Mouse (Mus musculus): Measurements from ENCODE around the gene Nrip1. TPM values are rescaled to one million over a fixed set of nuclear protein-coding genes. Genes with fewer than 3 reads are reported as not detected.
A peak's percentile ranks its signal among the peaks of the same experiment; 100 is the strongest.

Gene Nrip1
- total and polyA plus RNA-seq, 2 experiments from 2014 or later = 29.5 to 33.7 TPM

GRCm38 (mm10) chr16:76295322-76295721 is 78.3 kb downstream of the Nrip1 start:
- Histone ChIP-seq H3K9ac (replicated peaks; ENCODE audit: low read length, poor library complexity, severe bottlenecking) (no peak overlapping the region), H3K36me3 (ENCODE audit: insufficient read depth, low read length) (peaks cover 28% of the 10 kb centered on the region), H3K4me3 (ENCODE audit: low read depth, low read length) (no peak overlapping the region), H3K4me2 (ENCODE audit: low read depth, low read length, poor library complexity, severe bottlenecking) (no peak overlapping the region), H3K27ac (ENCODE audit: low read depth, low read length) (no peak overlapping the region), H3K27me3 (ENCODE audit: insufficient read depth, low read length) (no peaks in the 10 kb centered on the region), H3K4me1 (ENCODE audit: insufficient read depth, low read length) (no peaks in the 10 kb centered on the region; the same call in 1 of the 2 replicates), H3K9me3 (ENCODE audit: low read length) (no peaks in the 10 kb centered on the region)
- WGBS = 51% methylated on average over 14 of the region's 14 CpGs
- ATAC-seq (ENCODE audit: low FRiP score) = 0 out of 2 replicates have a peak, but pooled peaks have one; percentile 47
- peak; percentile 34 for DNase-seq (ENCODE audit: low spot score)
- TF ChIP-seq CTCF (IDR thresholded peaks at IDR 0.05) = no peak

GRCm38 (mm10) chr16:76294550-76294949 is 79.1 kb downstream of the Nrip1 start:
- no peak overlapping the region for H3K27ac ChIP-seq (ENCODE audit: low read depth, low read length)

DNA sequence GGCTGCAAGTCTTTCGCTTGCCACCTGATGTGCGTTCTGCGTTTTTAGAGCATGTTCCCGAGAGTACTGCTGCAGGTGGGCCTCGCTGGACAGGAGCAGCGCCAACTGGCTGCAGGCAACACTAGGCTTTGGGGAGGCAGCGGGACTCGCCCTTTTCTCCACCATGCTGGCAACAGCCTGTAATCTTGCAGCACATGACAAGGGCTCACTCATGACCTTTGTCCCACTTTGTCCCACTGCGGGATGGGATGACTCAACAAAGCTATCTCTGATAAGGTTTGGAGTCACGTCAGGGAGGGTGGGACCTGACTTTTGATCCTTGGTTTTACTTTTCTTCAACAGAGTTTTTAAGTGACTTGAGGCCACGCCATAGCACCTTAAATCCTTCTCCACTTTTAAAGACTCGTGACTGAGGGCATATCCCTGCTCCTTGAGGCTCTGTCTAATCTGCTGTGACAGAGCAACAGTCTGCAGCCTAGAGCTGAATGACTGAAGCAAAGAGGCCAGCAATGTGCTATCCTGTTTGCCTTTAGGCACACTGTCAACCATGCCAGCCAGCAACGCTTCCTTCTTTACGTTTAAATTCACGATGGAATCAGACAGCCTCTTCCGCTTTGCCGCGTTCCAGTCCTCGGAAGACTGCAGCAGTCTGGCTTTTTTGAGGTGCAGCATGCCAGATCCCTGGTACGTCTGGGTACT is 79.7 kb downstream of the Nrip1 start:
- 86% methylated on average over 20 of the region's 20 CpGs for WGBS
- no peak for ATAC-seq (ENCODE audit: low FRiP score)
- Histone ChIP-seq H3K4me2 (ENCODE audit: low read depth, low read length, poor library complexity, severe bottlenecking) (no peak overlapping the region), H3K4me3 (ENCODE audit: low read depth, low read length) (no peak overlapping the region), H3K36me3 (ENCODE audit: insufficient read depth, low read length) (peaks cover 28% of the 10 kb centered on the region), H3K9me3 (ENCODE audit: low read length) (no peaks in the 10 kb centered on the region), H3K9ac (replicated peaks; ENCODE audit: low read length, poor library complexity, severe bottlenecking) (no peak overlapping the region), H3K4me1 (ENCODE audit: insufficient read depth, low read length) (no peaks in the 10 kb centered on the region; the same call in 1 of the 2 replicates), H3K27ac (ENCODE audit: low read depth, low read length) (no peak overlapping the region), H3K27me3 (ENCODE audit: insufficient read depth, low read length) (no peaks in the 10 kb centered on the region)
- DNase-seq (ENCODE audit: low spot score) = no peak
- no peak for TF ChIP-seq CTCF (IDR thresholded peaks at IDR 0.05)

More at GRCm38 (mm10) chr16:76294550-76294949, 79.1 kb downstream of the Nrip1 start:
- no peak for ATAC-seq (ENCODE audit: low FRiP score)
- Histone ChIP-seq H3K27me3 (ENCODE audit: insufficient read depth, low read length) (no peaks in the 10 kb centered on the region), H3K4me2 (ENCODE audit: low read depth, low read length, poor library complexity, severe bottlenecking) (no peak overlapping the region), H3K36me3 (ENCODE audit: insufficient read depth, low read length) (peaks cover 28% of the 10 kb centered on the region), H3K4me1 (ENCODE audit: insufficient read depth, low read length) (no peaks in the 10 kb centered on the region; the same call in 1 of the 2 replicates), H3K4me3 (ENCODE audit: low read depth, low read length) (no peak overlapping the region), H3K9me3 (ENCODE audit: low read length) (no peaks in the 10 kb centered on the region), H3K9ac (replicated peaks; ENCODE audit: low read length, poor library complexity, severe bottlenecking) (no peak overlapping the region)
- no peak for TF ChIP-seq CTCF (IDR thresholded peaks at IDR 0.05)
- DNase-seq (ENCODE audit: low spot score) = no peak
- WGBS = 87% methylated on average over 15 of the region's 15 CpGs

DNA sequence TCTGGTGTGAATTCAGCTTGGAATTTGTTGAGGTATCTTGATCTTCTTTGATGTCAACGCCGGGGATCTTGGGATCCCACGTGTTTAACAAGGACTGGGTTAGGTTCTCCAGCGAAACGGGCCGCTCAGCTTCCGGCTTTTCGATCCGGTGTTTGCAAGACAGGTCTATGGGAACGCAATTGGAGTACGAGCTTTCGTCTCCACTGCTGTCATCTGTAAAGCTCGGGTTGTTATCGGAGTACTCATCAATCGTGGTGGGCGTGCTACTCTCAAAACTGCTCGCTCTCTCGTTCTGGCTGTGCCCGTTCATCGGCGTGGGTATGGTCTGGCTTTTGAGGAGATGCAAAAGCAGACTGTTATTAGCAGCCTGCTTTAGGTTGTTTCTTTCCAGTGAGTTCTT is 80.5 kb downstream of the Nrip1 start:
- Histone ChIP-seq H3K4me3 (ENCODE audit: low read depth, low read length) (no peak overlapping the region), H3K27me3 (ENCODE audit: insufficient read depth, low read length) (no peaks in the 10 kb centered on the region), H3K36me3 (ENCODE audit: insufficient read depth, low read length) (peaks cover 28% of the 10 kb centered on the region), H3K9ac (replicated peaks; ENCODE audit: low read length, poor library complexity, severe bottlenecking) (no peak overlapping the region), H3K4me2 (ENCODE audit: low read depth, low read length, poor library complexity, severe bottlenecking) (no peak overlapping the region), H3K9me3 (ENCODE audit: low read length) (no peaks in the 10 kb centered on the region), H3K4me1 (ENCODE audit: insufficient read depth, low read length) (no peaks in the 10 kb centered on the region; the same call in 1 of the 2 replicates), H3K27ac (ENCODE audit: low read depth, low read length) (no peak overlapping the region)
- ATAC-seq (ENCODE audit: low FRiP score) (no peak), DNase-seq (ENCODE audit: low spot score) (no peak)
- 96% methylated on average over 21 of the region's 21 CpGs for WGBS
- no peak for TF ChIP-seq CTCF (IDR thresholded peaks at IDR 0.05)

DNA sequence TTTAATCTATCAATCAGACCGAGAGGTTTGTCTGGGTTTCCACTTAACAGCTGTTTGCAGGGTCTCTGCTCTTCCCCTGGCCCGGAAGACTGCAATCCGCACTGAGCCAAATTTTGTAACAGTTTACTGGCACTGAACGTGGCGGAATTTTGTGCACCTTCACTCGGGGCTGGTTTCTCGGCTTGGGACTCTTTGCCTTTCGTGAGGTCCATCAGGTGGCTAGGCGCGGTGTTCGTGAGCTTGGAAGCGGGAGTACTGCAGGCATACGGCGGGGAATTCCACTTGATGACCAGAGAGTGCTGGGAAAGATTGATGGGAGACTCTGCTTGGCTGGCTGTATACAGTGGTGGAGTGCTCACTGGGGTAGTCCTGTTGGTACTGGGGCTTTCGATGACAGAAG is 81.0 kb downstream of the Nrip1 start:
- TF ChIP-seq CTCF (IDR thresholded peaks at IDR 0.05) = no peak
- peaks cover 28% of the 10 kb centered on the region for H3K36me3 ChIP-seq (ENCODE audit: insufficient read depth, low read length)
- no peaks in the 10 kb centered on the region for H3K27me3 ChIP-seq (ENCODE audit: insufficient read depth, low read length)
- H3K4me3 ChIP-seq (ENCODE audit: low read depth, low read length) = no peak overlapping the region
- no peak overlapping the region for H3K4me2 ChIP-seq (ENCODE audit: low read depth, low read length, poor library complexity, severe bottlenecking)
- 96% methylated on average over 15 of the region's 15 CpGs for WGBS
- no peaks in the 10 kb centered on the region; the same call in 1 of the 2 replicates for H3K4me1 ChIP-seq (ENCODE audit: insufficient read depth, low read length)
- DNase-seq (ENCODE audit: low spot score) = no peak
- H3K27ac ChIP-seq (ENCODE audit: low read depth, low read length) = no peak overlapping the region
- no peaks in the 10 kb centered on the region for H3K9me3 ChIP-seq (ENCODE audit: low read length)
- ATAC-seq (ENCODE audit: low FRiP score) = no peak
- no peak overlapping the region for H3K9ac ChIP-seq (replicated peaks; ENCODE audit: low read length, poor library complexity, severe bottlenecking)

DNA sequence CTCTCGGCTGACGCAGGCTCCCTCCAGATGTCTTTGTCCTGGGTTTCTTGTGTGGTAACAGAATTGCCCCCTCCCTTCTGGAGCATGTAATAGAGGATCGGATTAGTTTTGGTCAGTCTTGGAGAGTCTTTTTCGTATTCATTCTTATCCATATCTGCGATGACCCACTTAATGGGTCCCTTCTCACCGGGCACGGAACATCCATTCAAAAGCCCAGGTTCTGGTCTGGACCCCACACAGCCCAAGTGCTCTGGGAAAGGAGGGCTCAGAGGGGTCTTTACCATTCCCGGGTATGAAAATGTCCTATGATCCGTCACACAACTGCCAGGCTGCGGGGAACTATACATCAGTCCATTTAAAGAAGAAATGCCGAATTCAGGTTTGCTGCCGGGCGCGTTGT is 82.3 kb downstream of the Nrip1 start:
- H3K9ac ChIP-seq (replicated peaks; ENCODE audit: low read length, poor library complexity, severe bottlenecking) = no peak overlapping the region
- H3K27ac ChIP-seq (ENCODE audit: low read depth, low read length) = no peak overlapping the region
- DNase-seq (ENCODE audit: low spot score) (no peak), ATAC-seq (ENCODE audit: low FRiP score) (no peak)
- no peaks in the 10 kb centered on the region for H3K9me3 ChIP-seq (ENCODE audit: low read length)
- H3K4me1 ChIP-seq (ENCODE audit: insufficient read depth, low read length) = no peaks in the 10 kb centered on the region; the same call in 1 of the 2 replicates
- H3K4me2 ChIP-seq (ENCODE audit: low read depth, low read length, poor library complexity, severe bottlenecking) = no peak overlapping the region
- 72% methylated on average over 14 of the region's 14 CpGs for WGBS
- no peak overlapping the region for H3K4me3 ChIP-seq (ENCODE audit: low read depth, low read length)
- no peaks in the 10 kb centered on the region for H3K27me3 ChIP-seq (ENCODE audit: insufficient read depth, low read length)
- H3K36me3 ChIP-seq (ENCODE audit: insufficient read depth, low read length) = peaks cover 28% of the 10 kb centered on the region
- no peak for TF ChIP-seq CTCF (IDR thresholded peaks at IDR 0.05)

Measured in midbrain, postnatal 0 days (tissue).